Comparison of ENCODE assay signal across 28 mouse cellular contexts in genomic region chr1:89969714-89970110, GRCm38 (mm10). TPM values are rescaled to one million over a fixed set of nuclear protein-coding genes. Genes with fewer than 3 reads are reported as not detected.
"Had no signal": no experiment of that assay in that cellular context is flagged by ENCODE, and none has a peak within 500 bp of the region (broad histone marks: within the 10 kb centered on the region; RNA-seq: fewer than 3 reads in every experiment).

No protein-coding gene starts in this region.

- H3K9ac ChIP-seq: heart, embryonic 13.5 days; heart, embryonic 15.5 days; hindbrain, embryonic 13.5 days; hindbrain, embryonic 15.5 days; kidney, embryonic 15.5 days; limb, embryonic 13.5 days; limb, embryonic 15.5 days; liver, embryonic 12.5 days; liver, embryonic 14.5 days had no signal

- H3K36me3 ChIP-seq: heart, embryonic 13.5 days; heart, embryonic 15.5 days; hindbrain, embryonic 13.5 days; hindbrain, embryonic 15.5 days; kidney, embryonic 15.5 days; limb, embryonic 13.5 days; limb, embryonic 15.5 days; liver, embryonic 12.5 days had no signal

- DNase-seq: gastrocnemius, postnatal 14 days; gastrocnemius, postnatal 36 days; heart, adult 18-20 months; heart, postnatal 14 days; heart, postnatal 36 days; kidney, adult 11 months; kidney, adult 2 months; kidney, adult 9 months; kidney, postnatal 14 days; kidney, postnatal 36 days had no signal

- H3K4me3 ChIP-seq: heart, embryonic 13.5 days; hindbrain, embryonic 15.5 days; kidney, embryonic 15.5 days; limb, embryonic 15.5 days; liver, embryonic 12.5 days had no signal

- ATAC-seq: hindbrain, postnatal 0 days; intestine, embryonic 16.5 days; liver, embryonic 12.5 days had no signal

- H3K4me2 ChIP-seq: heart, embryonic 11.5 days; heart, embryonic 15.5 days; hindbrain, embryonic 13.5 days; kidney, embryonic 15.5 days; limb, embryonic 15.5 days; liver, embryonic 12.5 days had no signal

- H3K27ac ChIP-seq: heart, embryonic 13.5 days; heart, embryonic 15.5 days; hindbrain, embryonic 13.5 days; hindbrain, embryonic 15.5 days; hindbrain, postnatal 0 days; kidney, embryonic 15.5 days; kidney, postnatal 0 days; limb, embryonic 13.5 days; limb, embryonic 15.5 days; liver, embryonic 12.5 days; liver, embryonic 14.5 days had no signal

- H3K9me3 ChIP-seq: heart, embryonic 13.5 days; heart, embryonic 15.5 days; hindbrain, embryonic 13.5 days; hindbrain, embryonic 15.5 days; kidney, embryonic 15.5 days; limb, embryonic 13.5 days; limb, embryonic 15.5 days; liver, embryonic 12.5 days had no signal

RNA-seq across cellular contexts. Expression of gene Gbx2, which starts 38.7 kb away (rescaled TPM):
- total RNA-seq: gastrocnemius, postnatal 14 days; heart, adult 18-20 months; heart, postnatal 14 days; heart, postnatal 36 days; liver, adult 2 months had no signal
- polyA plus RNA-seq: heart, embryonic 15.5 days; heart, postnatal 0 days; intestine, embryonic 14.5 days; kidney, adult 2 months; kidney, postnatal 0 days; liver, adult 2 months had no signal

RNA-seq across cellular contexts. Expression of gene Asb18, which starts 44.8 kb away (rescaled TPM):
- total RNA-seq: hematopoietic stem cell, adult 5-6 weeks; liver, adult 2 months had no signal
- polyA plus RNA-seq: intestine, embryonic 14.5 days; intestine, embryonic 16.5 days; kidney, postnatal 0 days; large intestine, adult 2 months; liver, adult 2 months; liver, embryonic 12.5 days; liver, embryonic 14.5 days had no signal
